Mouse (Mus musculus): ENCODE results near the gene Ero1l. TPM values are rescaled to one million over a fixed set of nuclear protein-coding genes. Genes with fewer than 3 reads are reported as not detected.

Ero1l gene
- total and polyA plus RNA-seq, 2 experiments from 2014 or later = 21.5 to 32.0 TPM

DNA sequence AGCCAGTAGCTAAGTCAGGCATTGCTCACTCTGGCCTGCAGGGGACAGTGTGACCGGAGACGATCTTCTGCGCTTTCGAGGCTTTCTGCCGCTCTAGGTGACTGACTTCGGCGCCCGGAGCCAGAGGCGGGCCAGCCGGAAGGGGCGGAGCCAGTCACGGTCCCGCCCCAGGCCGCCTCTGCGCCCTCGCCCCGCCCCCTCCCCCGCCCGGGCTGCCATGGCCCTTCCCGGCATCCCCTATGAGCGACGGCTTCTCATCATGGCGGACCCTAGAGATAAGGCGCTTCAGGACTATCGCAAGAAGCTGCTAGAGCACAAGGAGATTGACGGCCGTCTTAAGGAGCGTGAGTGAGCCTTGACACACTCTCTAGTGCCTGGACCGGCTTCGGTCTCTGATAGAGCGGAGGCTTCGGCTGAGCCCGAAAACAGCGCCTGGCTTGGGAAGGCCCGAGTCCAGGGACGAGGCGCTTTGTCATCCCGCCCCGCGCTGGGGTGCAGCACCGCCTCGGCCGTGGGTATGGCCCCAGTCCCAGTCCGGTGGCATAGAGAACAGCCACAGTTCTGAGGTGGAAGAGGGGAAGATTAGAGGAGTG, 11.1 kb upstream of the Ero1l start, which contains the start of gene Psmc6:
Gene Psmc6, plus strand, starts transcription at position 200 of the 593 bp plus-strand sequence.
- H3K4me2 ChIP-seq (ENCODE audit: low read depth, low read length, poor library complexity, severe bottlenecking) = peak within 1 kb of the TSS; percentile 61
- H3K9me3 ChIP-seq (ENCODE audit: low read length) = no peaks in the 10 kb centered on the region
- H3K36me3 ChIP-seq (ENCODE audit: insufficient read depth, low read length) = peaks cover 7% of the 10 kb centered on the region; the same call in 1 of the 2 replicates
- peak within 1 kb of the TSS; percentile 99 for H3K4me3 ChIP-seq (ENCODE audit: low read depth, low read length)
- H3K4me1 ChIP-seq (ENCODE audit: insufficient read depth, low read length) = no peaks in the 10 kb centered on the region
- under 1% methylated on average over 41 of the region's 44 CpGs for WGBS
- peak; percentile 95 for TF ChIP-seq CTCF (IDR thresholded peaks at IDR 0.05)
- peak within 1 kb of the TSS; percentile 92 for H3K9ac ChIP-seq (replicated peaks; ENCODE audit: low read length, poor library complexity, severe bottlenecking)
- H3K27me3 ChIP-seq (ENCODE audit: insufficient read depth, low read length) = no peaks in the 10 kb centered on the region
- ATAC-seq (ENCODE audit: low FRiP score) = peak; percentile 98
- DNase-seq (ENCODE audit: low spot score) = peak; percentile 97
- H3K27ac ChIP-seq (ENCODE audit: low read depth, low read length) = peak within 1 kb of the TSS; percentile 88

DNA sequence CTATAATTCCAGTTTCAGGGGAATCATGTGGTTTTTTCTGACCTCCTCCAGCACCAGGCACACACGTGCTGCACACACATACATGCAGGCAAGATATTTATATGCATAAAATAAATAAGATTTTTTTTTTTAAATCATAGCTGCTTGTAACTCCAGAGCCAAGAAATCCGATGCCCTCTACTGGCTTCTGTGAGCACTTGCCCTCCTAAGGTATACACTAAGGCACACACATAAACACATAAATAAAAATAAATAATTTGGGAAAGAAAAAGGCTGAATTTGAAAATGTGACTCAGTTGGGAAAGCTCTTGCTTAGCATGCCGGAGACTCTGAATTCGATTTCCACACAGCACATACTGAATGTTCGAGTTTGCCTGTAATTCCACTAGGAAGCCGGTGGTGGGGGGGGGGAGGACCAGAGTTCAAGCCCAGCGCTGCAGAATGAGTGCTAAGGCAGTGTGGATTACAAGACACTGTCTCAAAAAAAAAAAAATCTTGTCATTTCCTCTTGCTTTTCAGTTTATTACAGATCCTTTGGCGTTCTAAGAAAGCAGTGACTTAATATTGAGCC, 10.5 kb upstream of the Ero1l start:
- DNase-seq (ENCODE audit: low spot score) (peak; percentile 53), ATAC-seq (ENCODE audit: low FRiP score) (peak; percentile 54)
- peak overlapping the region; percentile 47 for H3K4me2 ChIP-seq (ENCODE audit: low read depth, low read length, poor library complexity, severe bottlenecking)
- H3K9me3 ChIP-seq (ENCODE audit: low read length) = no peaks in the 10 kb centered on the region
- peak overlapping the region; percentile 99 for H3K4me3 ChIP-seq (ENCODE audit: low read depth, low read length)
- 14% methylated on average over 8 of the region's 8 CpGs for WGBS
- no peaks in the 10 kb centered on the region for H3K4me1 ChIP-seq (ENCODE audit: insufficient read depth, low read length)
- no peak overlapping the region; the same call in 1 of the 2 replicates for H3K9ac ChIP-seq (replicated peaks; ENCODE audit: low read length, poor library complexity, severe bottlenecking)
- peak overlapping the region; percentile 64 for H3K27ac ChIP-seq (ENCODE audit: low read depth, low read length)
- H3K36me3 ChIP-seq (ENCODE audit: insufficient read depth, low read length) = 0 out of 2 replicates have a peak, but pooled peaks cover 5% of the 10 kb centered on the region
- no peaks in the 10 kb centered on the region for H3K27me3 ChIP-seq (ENCODE audit: insufficient read depth, low read length)
- no peak for TF ChIP-seq CTCF (IDR thresholded peaks at IDR 0.05)

GRCm38 (mm10) chr14:45328072-45328713, 9.6 kb upstream of the Ero1l start:
- H3K4me1 ChIP-seq (ENCODE audit: insufficient read depth, low read length) = no peaks in the 10 kb centered on the region
- DNase-seq (ENCODE audit: low spot score) (no peak), ATAC-seq (ENCODE audit: low FRiP score) (no peak)
- H3K27ac ChIP-seq (ENCODE audit: low read depth, low read length) = no peak overlapping the region
- H3K9ac ChIP-seq (replicated peaks; ENCODE audit: low read length, poor library complexity, severe bottlenecking) = no peak overlapping the region
- no peak for TF ChIP-seq CTCF (IDR thresholded peaks at IDR 0.05)
- H3K9me3 ChIP-seq (ENCODE audit: low read length) = no peaks in the 10 kb centered on the region
- H3K27me3 ChIP-seq (ENCODE audit: insufficient read depth, low read length) = no peaks in the 10 kb centered on the region
- WGBS = 93% methylated on average over 4 of the region's 4 CpGs
- H3K4me2 ChIP-seq (ENCODE audit: low read depth, low read length, poor library complexity, severe bottlenecking) = no peak overlapping the region
- H3K4me3 ChIP-seq (ENCODE audit: low read depth, low read length) = no peak overlapping the region
- H3K36me3 ChIP-seq (ENCODE audit: insufficient read depth, low read length) = 0 out of 2 replicates have a peak, but pooled peaks cover 5% of the 10 kb centered on the region

DNA sequence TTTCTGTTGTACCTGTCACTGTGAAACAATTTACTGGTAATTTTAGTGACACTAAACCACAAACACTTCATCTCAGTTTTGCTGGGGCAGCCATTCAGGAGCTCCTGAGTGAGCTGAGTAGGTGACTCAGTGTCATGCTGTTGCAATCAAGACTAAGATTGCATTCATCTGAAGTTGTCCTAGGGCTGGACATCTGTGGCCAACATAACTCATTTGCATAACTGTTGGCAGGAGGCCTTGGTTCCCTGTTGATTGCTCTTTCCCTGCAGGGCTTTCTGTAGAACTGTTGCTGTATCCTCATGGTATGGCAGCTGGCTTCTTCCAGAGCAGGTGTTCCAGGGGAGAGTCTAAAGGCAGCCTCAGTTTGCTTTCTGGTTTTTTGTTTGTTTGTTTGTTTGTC, 6.9 kb upstream of the Ero1l start:
- Histone ChIP-seq H3K4me3 (ENCODE audit: low read depth, low read length) (no peak overlapping the region), H3K27me3 (ENCODE audit: insufficient read depth, low read length) (no peaks in the 10 kb centered on the region), H3K36me3 (ENCODE audit: insufficient read depth, low read length) (no peaks in the 10 kb centered on the region), H3K27ac (ENCODE audit: low read depth, low read length) (no peak overlapping the region), H3K9me3 (ENCODE audit: low read length) (no peaks in the 10 kb centered on the region), H3K4me2 (ENCODE audit: low read depth, low read length, poor library complexity, severe bottlenecking) (no peak overlapping the region), H3K9ac (replicated peaks; ENCODE audit: low read length, poor library complexity, severe bottlenecking) (no peak overlapping the region), H3K4me1 (ENCODE audit: insufficient read depth, low read length) (no peaks in the 10 kb centered on the region)
- DNase-seq (ENCODE audit: low spot score) (peak; percentile 79), ATAC-seq (ENCODE audit: low FRiP score) (no peak)
- no peak for TF ChIP-seq CTCF (IDR thresholded peaks at IDR 0.05)

DNA sequence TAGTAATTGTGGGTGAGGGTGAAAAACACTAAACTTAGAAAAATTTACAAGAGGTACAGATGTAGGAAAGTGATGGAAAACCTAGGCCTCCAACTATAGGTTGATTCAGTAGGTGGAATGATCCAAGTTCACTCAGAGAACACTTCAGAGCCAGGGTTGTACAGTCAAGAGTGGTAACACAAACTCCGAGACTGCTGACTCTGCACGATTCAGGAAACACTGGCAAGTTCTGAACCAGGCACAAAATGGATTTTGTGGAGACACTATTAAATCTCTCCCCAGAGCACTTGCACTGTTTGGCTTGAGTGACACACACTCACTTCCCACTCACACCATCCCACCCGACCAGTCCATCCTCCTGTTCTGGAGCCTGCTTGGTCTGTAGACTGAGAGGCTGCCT, 4.7 kb upstream of the Ero1l start:
- H3K36me3 ChIP-seq (ENCODE audit: insufficient read depth, low read length) = no peaks in the 10 kb centered on the region
- no peaks in the 10 kb centered on the region for H3K4me1 ChIP-seq (ENCODE audit: insufficient read depth, low read length)
- no peak overlapping the region for H3K9ac ChIP-seq (replicated peaks; ENCODE audit: low read length, poor library complexity, severe bottlenecking)
- H3K4me3 ChIP-seq (ENCODE audit: low read depth, low read length) = no peak overlapping the region
- no peak for DNase-seq (ENCODE audit: low spot score)
- TF ChIP-seq CTCF (IDR thresholded peaks at IDR 0.05) = no peak
- WGBS = 92% methylated on average over 3 of the region's 3 CpGs
- no peak overlapping the region for H3K27ac ChIP-seq (ENCODE audit: low read depth, low read length)
- no peaks in the 10 kb centered on the region for H3K27me3 ChIP-seq (ENCODE audit: insufficient read depth, low read length)
- no peak overlapping the region for H3K4me2 ChIP-seq (ENCODE audit: low read depth, low read length, poor library complexity, severe bottlenecking)
- H3K9me3 ChIP-seq (ENCODE audit: low read length) = no peaks in the 10 kb centered on the region
- no peak for ATAC-seq (ENCODE audit: low FRiP score)

GRCm38 (mm10) chr14:45322450-45322849, 3.9 kb upstream of the Ero1l start:
- Histone ChIP-seq H3K27me3 (ENCODE audit: insufficient read depth, low read length) (no peaks in the 10 kb centered on the region), H3K9me3 (ENCODE audit: low read length) (no peaks in the 10 kb centered on the region), H3K4me2 (ENCODE audit: low read depth, low read length, poor library complexity, severe bottlenecking) (no peak overlapping the region), H3K4me1 (ENCODE audit: insufficient read depth, low read length) (no peaks in the 10 kb centered on the region), H3K9ac (replicated peaks; ENCODE audit: low read length, poor library complexity, severe bottlenecking) (no peak overlapping the region), H3K27ac (ENCODE audit: low read depth, low read length) (no peak overlapping the region), H3K4me3 (ENCODE audit: low read depth, low read length) (no peak overlapping the region), H3K36me3 (ENCODE audit: insufficient read depth, low read length) (no peaks in the 10 kb centered on the region)
- TF ChIP-seq CTCF (IDR thresholded peaks at IDR 0.05) = no peak
- WGBS = 85% methylated on average over 2 of the region's 2 CpGs
- DNase-seq (ENCODE audit: low spot score) (no peak), ATAC-seq (ENCODE audit: low FRiP score) (no peak)
